Mouse (Mus musculus): ENCODE data around the gene Myo1f. TPM values are rescaled to one million over a fixed set of nuclear protein-coding genes. Genes with fewer than 3 reads are reported as not detected.

The Myo1f gene
- under 1 TPM; 0.62 to 1.00 TPM for total RNA-seq (2021)
- long read RNA-seq, experiment 1, partial matches to known transcripts = 1 of 3 reads
- long read RNA-seq, experiment 1, other reads (novel, unspliced or antisense) = 2 of 3 reads
- long read RNA-seq, experiment 2, partial matches to known transcripts = 0 of 4 reads
- long read RNA-seq, experiment 2, other reads (novel, unspliced or antisense) = 4 of 4 reads

GRCm38 (mm10) chr17:33555223-33555855 lies at the start of gene Myo1f:
Gene Myo1f, plus strand, starts transcription at chr17:33555707.
- DNase-seq = peak; percentile 26

DNA sequence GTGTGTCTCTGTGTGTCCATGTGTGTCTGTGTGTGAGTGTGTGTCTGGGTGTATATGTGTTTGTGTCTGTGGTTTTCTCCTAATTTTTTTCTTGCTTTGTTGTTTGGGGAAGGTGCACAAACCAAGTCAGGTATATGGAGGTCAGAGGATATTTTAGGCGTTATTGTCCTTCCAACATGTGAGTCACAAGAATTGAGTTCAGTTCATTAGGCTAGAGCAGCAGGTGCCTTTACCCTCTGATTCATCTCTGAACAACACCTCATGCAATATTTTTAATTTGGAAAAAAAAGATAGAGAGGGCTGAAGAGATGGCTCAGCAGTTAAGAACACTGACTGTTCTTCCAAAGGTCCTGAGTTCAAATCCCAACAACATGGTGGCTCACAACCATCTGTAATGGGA lies 47.1 kb upstream of the Myo1f start:
- DNase-seq = no peak

- DNase-seq = no peak
These were observed 45.3 kb upstream of the Myo1f start for GRCm38 (mm10) chr17:33510172-33510571.

DNA sequence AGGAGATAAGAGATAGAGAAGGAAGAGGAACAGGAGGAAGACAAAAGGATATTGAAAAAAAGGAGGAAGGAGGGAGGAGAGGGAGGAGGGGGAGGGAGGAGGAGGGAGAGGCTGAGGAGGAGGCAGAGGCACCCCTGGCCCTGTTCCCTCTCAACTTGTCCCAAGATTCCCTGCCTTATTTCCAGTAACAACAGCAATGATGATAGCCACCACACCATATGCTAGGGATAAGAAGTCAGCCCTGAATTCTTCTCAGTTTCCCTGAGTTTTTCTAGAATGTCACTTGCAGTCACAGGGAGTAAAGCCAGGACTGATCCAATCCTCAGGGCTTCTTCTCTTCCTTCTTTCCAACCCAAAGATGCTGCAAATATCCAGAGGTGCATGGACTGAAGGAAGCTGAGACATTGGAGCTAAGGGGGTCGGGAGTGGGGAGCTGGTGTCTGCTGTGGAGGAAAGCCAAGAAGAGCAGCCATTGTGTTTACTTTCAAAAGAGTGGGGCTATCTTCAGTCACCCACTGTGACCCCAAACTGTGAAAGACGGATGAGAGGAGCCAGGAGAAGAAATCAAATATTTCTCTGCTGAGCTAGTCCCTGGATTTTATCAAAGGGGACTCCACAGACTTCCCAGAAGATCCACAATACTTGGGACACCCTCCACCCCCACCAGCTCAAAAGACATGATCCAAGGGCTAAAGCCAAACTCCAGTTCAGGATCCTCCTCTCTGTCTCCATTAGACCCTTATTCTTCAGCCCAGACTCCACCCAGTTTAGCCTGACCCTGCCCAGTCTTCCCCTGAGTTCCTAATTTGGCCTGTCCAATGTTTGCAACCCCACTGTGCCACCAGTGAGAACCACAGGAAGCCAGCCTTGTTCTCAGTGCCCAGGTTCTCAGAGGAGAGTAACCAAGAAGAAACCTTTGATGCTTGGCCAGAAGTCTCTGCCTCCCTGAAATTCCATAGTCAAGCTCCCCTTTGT lies 42.8 kb upstream of the Myo1f start:
- DNase-seq = no peak

- DNase-seq = no peak
These were observed 41.6 kb upstream of the Myo1f start for GRCm38 (mm10) chr17:33513874-33514273.

GRCm38 (mm10) chr17:33520366-33520765 lies 35.1 kb upstream of the Myo1f start:
- DNase-seq = no peak

- DNase-seq = no peak
These were observed 32.0 kb upstream of the Myo1f start for GRCm38 (mm10) chr17:33523431-33523917.

DNA sequence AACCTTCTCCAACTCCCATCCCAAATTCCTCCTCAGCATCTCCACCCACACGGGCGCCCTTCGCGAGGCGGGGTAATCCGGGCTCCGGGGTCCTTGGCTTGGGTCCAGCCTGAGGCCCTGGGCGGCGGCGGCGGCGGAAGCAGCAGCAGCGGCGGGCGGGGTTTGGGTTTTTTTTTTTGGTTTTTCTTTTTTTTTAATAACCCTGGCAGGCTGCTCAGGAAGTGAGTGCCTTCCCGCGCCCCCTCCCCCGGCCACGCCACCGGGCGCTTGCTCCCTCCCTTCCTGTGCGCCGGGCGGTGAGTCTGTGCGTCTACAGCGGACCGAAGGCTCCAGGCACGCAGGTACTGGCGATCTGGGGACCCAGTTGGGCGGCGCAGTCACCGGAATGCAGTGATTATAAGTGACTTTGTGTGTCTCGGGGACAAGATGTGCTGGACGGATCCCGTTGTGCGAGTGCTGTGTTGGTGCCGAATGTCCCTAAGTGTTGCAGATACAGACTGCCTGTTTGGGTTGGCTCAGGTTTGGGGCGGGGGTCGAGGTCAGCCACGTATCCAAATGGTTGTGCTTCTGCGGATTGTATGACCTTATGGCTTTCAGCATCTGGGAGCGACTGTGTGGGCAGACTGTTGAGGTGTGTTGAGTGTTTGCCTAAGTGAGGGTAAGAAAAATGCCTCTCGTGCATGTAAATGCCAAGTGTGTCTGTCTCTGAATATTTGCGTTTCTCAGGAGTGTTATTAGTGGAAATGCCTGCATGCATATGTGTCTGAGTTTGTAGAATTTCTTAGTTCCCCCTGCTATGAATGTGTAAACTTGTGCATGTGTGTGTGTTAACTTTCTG lies 31.4 kb upstream of the Myo1f start, which contains the start of gene Adamts10:
Gene Adamts10 (plus strand): TSS at position 287 of the 838 bp plus-strand sequence.
- DNase-seq = peak; percentile 80

GRCm38 (mm10) chr17:33524806-33525373 lies 30.6 kb upstream of the Myo1f start:
- DNase-seq = peak; percentile 52

GRCm38 (mm10) chr17:33526506-33526905 lies 29.0 kb upstream of the Myo1f start:
- peak; percentile 63 for DNase-seq

DNA sequence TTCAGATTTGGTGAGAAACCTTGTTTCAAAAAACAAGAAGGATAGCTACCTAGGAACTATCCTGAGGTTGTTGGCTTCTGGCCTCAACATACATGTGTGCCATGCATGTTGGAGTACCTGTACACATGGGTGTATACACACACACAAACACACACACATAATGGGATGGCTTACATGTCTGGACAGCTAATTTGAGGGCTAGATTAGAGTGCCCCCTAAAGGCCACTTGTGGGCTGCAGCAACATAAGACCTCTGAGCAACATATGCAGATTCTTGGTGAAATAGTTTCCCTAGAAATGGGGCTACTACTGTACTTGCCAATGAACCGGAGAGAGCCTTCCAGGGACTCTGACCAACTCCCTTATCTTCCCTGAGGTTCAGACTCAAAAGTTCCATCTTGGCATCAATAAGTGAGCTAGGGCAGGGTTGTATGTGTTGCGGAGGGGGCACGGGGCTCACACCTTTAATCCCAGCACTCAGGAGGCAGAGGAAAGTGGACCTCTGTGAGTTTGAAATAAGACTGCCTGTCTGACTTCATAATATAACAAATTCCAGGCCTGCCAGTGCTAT lies 16.3 kb upstream of the Myo1f start:
- no peak for DNase-seq

DNA sequence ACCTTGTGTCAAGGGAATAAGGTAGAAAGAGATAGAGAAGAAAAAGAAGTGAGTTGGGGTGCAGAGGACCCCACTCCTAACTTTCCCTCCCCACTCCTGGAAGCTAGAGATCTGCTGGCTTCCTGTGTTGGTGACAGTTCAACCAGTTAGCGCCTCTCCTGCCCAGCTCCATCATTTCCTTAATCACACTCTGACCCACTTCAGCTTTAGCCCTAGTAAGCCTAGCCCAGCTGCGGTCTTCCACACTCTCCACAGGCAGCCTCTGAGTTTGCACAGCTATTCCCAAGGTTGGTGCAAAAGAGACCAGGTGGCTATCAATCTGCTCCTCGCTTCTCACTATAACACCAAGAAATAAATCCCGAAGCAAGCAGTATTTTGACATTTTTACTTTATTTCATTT lies 15.6 kb upstream of the Myo1f start:
- DNase-seq = no peak

- no peak for DNase-seq
These were observed 6.3 kb upstream of the Myo1f start for GRCm38 (mm10) chr17:33549212-33549611.

DNA sequence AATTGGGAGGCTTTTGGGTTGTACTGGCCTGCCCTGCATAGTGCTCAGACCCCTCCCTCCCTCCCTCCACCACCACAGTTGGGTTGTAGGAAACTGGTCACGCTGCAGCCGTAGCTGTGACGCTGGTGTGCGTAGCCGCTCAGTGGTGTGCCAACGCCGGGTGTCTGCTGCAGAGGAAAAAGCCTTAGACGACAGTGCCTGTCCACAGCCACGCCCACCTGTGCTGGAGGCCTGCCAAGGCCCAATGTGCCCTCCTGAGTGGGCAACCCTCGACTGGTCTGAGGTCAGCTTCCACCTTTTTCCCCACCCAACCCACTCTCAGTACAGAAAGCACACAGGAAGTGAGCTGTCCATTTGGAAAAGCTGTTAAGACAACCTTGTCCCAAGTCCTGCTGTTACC lies 5.1 kb upstream of the Myo1f start:
- DNase-seq = no peak

- DNase-seq = no peak
These were observed 3.4 kb upstream of the Myo1f start for GRCm38 (mm10) chr17:33552113-33552512.

DNA sequence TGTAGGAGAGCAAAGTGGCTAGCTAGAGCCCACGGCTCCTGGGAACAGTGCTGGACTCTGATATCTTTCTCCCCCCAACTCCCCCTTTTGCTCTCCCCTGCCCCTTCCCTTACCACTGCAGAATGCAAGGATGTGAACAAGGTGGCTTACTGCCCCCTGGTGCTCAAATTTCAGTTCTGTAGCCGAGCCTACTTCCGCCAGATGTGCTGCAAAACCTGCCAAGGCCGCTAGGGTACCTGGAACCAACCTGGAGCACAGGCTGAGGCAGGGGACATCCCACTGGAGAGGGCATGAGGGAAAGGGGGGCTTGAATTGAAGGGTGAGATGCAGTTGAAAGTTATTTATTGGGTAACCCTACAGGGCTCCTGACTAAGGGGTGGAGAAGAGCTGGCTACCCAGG lies 2.5 kb upstream of the Myo1f start:
- no peak for DNase-seq

DNA sequence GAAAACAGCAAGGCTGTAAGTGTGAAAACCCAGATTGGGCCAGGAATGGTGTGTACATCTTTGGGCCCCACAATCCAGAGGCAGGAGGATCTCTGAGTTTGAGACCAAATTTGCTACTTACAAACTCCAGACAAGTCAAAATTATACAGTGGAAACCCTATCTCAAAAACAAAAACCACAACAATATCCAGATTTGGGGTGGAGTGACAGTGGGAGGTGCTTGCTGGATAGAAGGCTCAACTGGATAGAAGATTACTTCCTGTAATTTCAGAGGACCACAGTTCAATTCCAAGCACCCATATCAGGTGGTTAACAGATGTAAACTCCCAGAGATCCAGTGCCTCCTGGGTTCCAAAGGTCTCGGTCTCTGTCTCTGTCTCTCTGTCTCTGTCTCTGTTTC lies 971 bp upstream of the Myo1f start:
- no peak for DNase-seq

DNA sequence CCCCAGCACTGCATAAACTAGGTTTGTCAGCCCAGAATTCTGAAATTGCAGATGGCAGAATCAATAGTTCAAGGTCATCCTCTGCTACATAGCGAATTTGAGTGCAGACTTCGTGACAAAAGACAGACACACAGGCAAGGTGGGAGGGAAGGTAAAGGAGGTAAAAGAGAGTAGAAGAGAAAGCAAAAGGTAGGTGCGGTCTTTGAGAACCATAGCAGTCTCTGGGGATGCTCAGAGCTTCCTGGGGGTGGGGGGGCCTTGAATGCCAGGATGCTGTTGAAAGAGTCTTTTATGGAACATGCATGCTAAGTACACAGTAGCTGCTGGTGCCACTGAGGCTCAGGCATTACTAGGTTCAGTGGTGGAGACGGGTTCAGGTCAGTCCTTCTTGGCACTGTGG lies 2.4 kb downstream of the Myo1f start:
- DNase-seq = no peak

- no peak for DNase-seq
These were observed 8.1 kb downstream of the Myo1f start for GRCm38 (mm10) chr17:33563527-33564076.

DNA sequence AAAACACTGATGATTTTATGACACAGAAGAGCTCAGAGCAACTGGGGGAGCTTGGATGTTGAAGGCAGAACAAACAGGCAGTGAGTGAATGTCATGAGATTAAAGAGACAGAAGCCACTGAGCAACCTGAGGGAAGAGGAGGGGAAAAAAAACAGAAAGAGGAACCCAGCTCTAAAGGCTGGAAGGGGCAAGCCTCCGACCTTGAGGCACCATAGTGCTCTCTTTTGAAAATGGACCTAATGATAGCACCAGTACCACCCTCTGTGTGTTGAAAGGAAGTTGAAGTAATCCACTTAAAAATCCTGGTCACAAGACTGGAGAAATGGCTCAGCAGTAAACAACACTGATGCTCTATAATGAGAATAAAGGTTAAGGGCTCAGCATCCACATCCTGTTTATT lies 9.1 kb downstream of the Myo1f start:
- DNase-seq = no peak

DNA sequence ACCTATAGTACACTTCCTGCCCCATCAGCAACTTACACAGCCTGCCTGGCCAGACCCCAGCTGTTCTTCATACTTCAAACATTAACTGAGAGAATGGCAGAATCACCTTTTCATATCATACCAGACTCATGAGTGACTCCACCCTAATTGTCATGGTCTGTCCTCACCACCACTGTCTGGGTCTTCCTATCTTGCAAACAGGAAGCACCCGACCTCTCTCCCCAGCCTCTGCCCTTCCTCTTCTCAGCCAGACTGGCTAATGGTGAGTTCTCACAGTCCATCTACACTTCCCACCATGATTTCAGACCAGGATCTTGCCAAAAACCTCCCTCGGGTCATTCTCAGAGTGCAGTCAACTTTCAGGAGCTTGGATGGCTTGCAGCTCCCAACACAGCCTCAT lies 10.7 kb downstream of the Myo1f start:
- no peak for DNase-seq
